Mouse (Mus musculus): ENCODE data around the gene Slc35c2. TPM values are rescaled to one million over a fixed set of nuclear protein-coding genes. Genes with fewer than 3 reads are reported as not detected.

Slc35c2 gene
- 34.0 and 38.0 TPM in 2 replicates for polyA plus RNA-seq (2014; fragmentation: Nextera tagmentation; extraction: Ambion mirVana)

GRCm38 (mm10) chr2:165287202-165287984 is at the start of gene Slc35c2:
Slc35c2 (minus strand) TSS chr2:165287869.
- H3K27me3 ChIP-seq (ENCODE audit: control insufficient read depth, insufficient read depth, low read length): no peaks in the 10 kb centered on the region
- H3K36me3 ChIP-seq (ENCODE audit: control insufficient read depth, insufficient read depth, low read length): peaks cover 38% of the 10 kb centered on the region
- H3K9ac ChIP-seq (ENCODE audit: low read length): peak within 1 kb of the TSS; percentile 84
- no peaks in the 10 kb centered on the region for H3K9me3 ChIP-seq (ENCODE audit: control insufficient read depth, low read length)
- peak within 1 kb of the TSS; percentile 30 to 48; a peak in 2 of 4 replicates for H3K27ac ChIP-seq (replicated peaks in 1 of 2; ENCODE audit: control insufficient read depth in 1 of 2, insufficient read depth in 1 of 2, low read depth in 2 of 2, low read length in 2 of 2)
- peak within 1 kb of the TSS; percentile 66 to 75 for H3K4me3 ChIP-seq (ENCODE audit: control insufficient read depth in 1 of 2, insufficient read depth in 1 of 2, low read depth in 1 of 2, low read length in 2 of 2)
- H3K4me2 ChIP-seq (ENCODE audit: low read length): peak within 1 kb of the TSS; percentile 95
- peaks cover 6 to 9% of the 10 kb centered on the region in 2 experiments for H3K4me1 ChIP-seq (ENCODE audit: control insufficient read depth in 2 of 2, insufficient read depth in 2 of 2, low read length in 2 of 2)
- WGBS: under 1% methylated on average over 49 of the region's 49 CpGs
- peak; percentile 78 for ATAC-seq (ENCODE audit: insufficient number of reproducible peaks, insufficient read depth, low FRiP score, low read depth)

GRCm38 (mm10) chr2:165337191-165337590 is 49.5 kb upstream of the Slc35c2 start:
- 27% methylated on average over 3 of the region's 3 CpGs for WGBS
- no peak for ATAC-seq (ENCODE audit: insufficient number of reproducible peaks, insufficient read depth, low FRiP score, low read depth)
- H3K4me2 ChIP-seq (ENCODE audit: low read length): no peak overlapping the region

GRCm38 (mm10) chr2:165332610-165333210 is 45.0 kb upstream of the Slc35c2 start:
- Histone ChIP-seq H3K27ac (replicated peaks in 1 of 2; ENCODE audit: control insufficient read depth in 1 of 2, insufficient read depth in 1 of 2, low read depth in 2 of 2, low read length in 2 of 2) (no peak overlapping the region), H3K4me1 (ENCODE audit: control insufficient read depth in 2 of 2, insufficient read depth in 2 of 2, low read length in 2 of 2) (no peaks in the 10 kb centered on the region; a peak in 1 of 4 replicates), H3K36me3 (ENCODE audit: control insufficient read depth, insufficient read depth, low read length) (no peaks in the 10 kb centered on the region), H3K4me2 (ENCODE audit: low read length) (no peak overlapping the region), H3K9me3 (ENCODE audit: control insufficient read depth, low read length) (peaks cover 7% of the 10 kb centered on the region), H3K4me3 (ENCODE audit: control insufficient read depth in 1 of 2, insufficient read depth in 1 of 2, low read depth in 1 of 2, low read length in 2 of 2) (no peak overlapping the region), H3K27me3 (ENCODE audit: control insufficient read depth, insufficient read depth, low read length) (no peaks in the 10 kb centered on the region), H3K9ac (ENCODE audit: low read length) (no peak overlapping the region)
- no peak for ATAC-seq (ENCODE audit: insufficient number of reproducible peaks, insufficient read depth, low FRiP score, low read depth)
- WGBS: 55% methylated on average over 14 of the region's 14 CpGs

More at GRCm38 (mm10) chr2:165337191-165337590, 49.5 kb upstream of the Slc35c2 start:
- H3K4me1 ChIP-seq (ENCODE audit: control insufficient read depth in 2 of 2, insufficient read depth in 2 of 2, low read length in 2 of 2): no peaks in the 10 kb centered on the region
- no peak overlapping the region for H3K9ac ChIP-seq (ENCODE audit: low read length)
- no peaks in the 10 kb centered on the region for H3K9me3 ChIP-seq (ENCODE audit: control insufficient read depth, low read length)
- H3K36me3 ChIP-seq (ENCODE audit: control insufficient read depth, insufficient read depth, low read length): no peaks in the 10 kb centered on the region
- no peaks in the 10 kb centered on the region for H3K27me3 ChIP-seq (ENCODE audit: control insufficient read depth, insufficient read depth, low read length)
- no peak overlapping the region for H3K4me3 ChIP-seq (ENCODE audit: control insufficient read depth in 1 of 2, insufficient read depth in 1 of 2, low read depth in 1 of 2, low read length in 2 of 2)
- no peak overlapping the region for H3K27ac ChIP-seq (replicated peaks in 1 of 2; ENCODE audit: control insufficient read depth in 1 of 2, insufficient read depth in 1 of 2, low read depth in 2 of 2, low read length in 2 of 2)

- Histone ChIP-seq H3K9me3 (ENCODE audit: control insufficient read depth, low read length) (peaks cover 7% of the 10 kb centered on the region), H3K4me2 (ENCODE audit: low read length) (no peak overlapping the region), H3K4me1 (ENCODE audit: control insufficient read depth in 2 of 2, insufficient read depth in 2 of 2, low read length in 2 of 2) (peaks cover 8 to 17% of the 10 kb centered on the region in 2 experiments), H3K4me3 (ENCODE audit: control insufficient read depth in 1 of 2, insufficient read depth in 1 of 2, low read depth in 1 of 2, low read length in 2 of 2) (no peak overlapping the region), H3K36me3 (ENCODE audit: control insufficient read depth, insufficient read depth, low read length) (no peaks in the 10 kb centered on the region), H3K9ac (ENCODE audit: low read length) (no peak overlapping the region), H3K27ac (replicated peaks in 1 of 2; ENCODE audit: control insufficient read depth in 1 of 2, insufficient read depth in 1 of 2, low read depth in 2 of 2, low read length in 2 of 2) (no peak overlapping the region), H3K27me3 (ENCODE audit: control insufficient read depth, insufficient read depth, low read length) (no peaks in the 10 kb centered on the region)
- ATAC-seq (ENCODE audit: insufficient number of reproducible peaks, insufficient read depth, low FRiP score, low read depth): no peak
- 9% methylated on average over 3 of the region's 3 CpGs for WGBS
Measured at GRCm38 (mm10) chr2:165329703-165330102, 42.0 kb upstream of the Slc35c2 start.

- Histone ChIP-seq H3K36me3 (ENCODE audit: control insufficient read depth, insufficient read depth, low read length) (no peaks in the 10 kb centered on the region), H3K27ac (replicated peaks in 1 of 2; ENCODE audit: control insufficient read depth in 1 of 2, insufficient read depth in 1 of 2, low read depth in 2 of 2, low read length in 2 of 2) (no peak overlapping the region), H3K4me2 (ENCODE audit: low read length) (no peak overlapping the region), H3K9ac (ENCODE audit: low read length) (no peak overlapping the region), H3K4me3 (ENCODE audit: control insufficient read depth in 1 of 2, insufficient read depth in 1 of 2, low read depth in 1 of 2, low read length in 2 of 2) (no peak overlapping the region), H3K27me3 (ENCODE audit: control insufficient read depth, insufficient read depth, low read length) (no peaks in the 10 kb centered on the region), H3K9me3 (ENCODE audit: control insufficient read depth, low read length) (peaks cover 7% of the 10 kb centered on the region), H3K4me1 (ENCODE audit: control insufficient read depth in 2 of 2, insufficient read depth in 2 of 2, low read length in 2 of 2) (peaks cover 8 to 17% of the 10 kb centered on the region in 2 experiments)
- no peak for ATAC-seq (ENCODE audit: insufficient number of reproducible peaks, insufficient read depth, low FRiP score, low read depth)
- 54% methylated on average over 5 of the region's 5 CpGs for WGBS
Measured at GRCm38 (mm10) chr2:165328746-165329145, 41.1 kb upstream of the Slc35c2 start.

- Histone ChIP-seq H3K27ac (replicated peaks in 1 of 2; ENCODE audit: control insufficient read depth in 1 of 2, insufficient read depth in 1 of 2, low read depth in 2 of 2, low read length in 2 of 2) (no peak overlapping the region), H3K9ac (ENCODE audit: low read length) (peak overlapping the region; percentile 72), H3K27me3 (ENCODE audit: control insufficient read depth, insufficient read depth, low read length) (no peaks in the 10 kb centered on the region), H3K4me3 (ENCODE audit: control insufficient read depth in 1 of 2, insufficient read depth in 1 of 2, low read depth in 1 of 2, low read length in 2 of 2) (peak overlapping the region in 1 of 2 experiments; percentile 68; a peak in 2 of 4 replicates), H3K4me2 (ENCODE audit: low read length) (peak overlapping the region; percentile 97), H3K4me1 (ENCODE audit: control insufficient read depth in 2 of 2, insufficient read depth in 2 of 2, low read length in 2 of 2) (peaks cover 8 to 17% of the 10 kb centered on the region in 2 experiments), H3K36me3 (ENCODE audit: control insufficient read depth, insufficient read depth, low read length) (no peaks in the 10 kb centered on the region), H3K9me3 (ENCODE audit: control insufficient read depth, low read length) (peaks cover 7% of the 10 kb centered on the region)
- WGBS: 35% methylated on average over 7 of the region's 7 CpGs
- no peak for ATAC-seq (ENCODE audit: insufficient number of reproducible peaks, insufficient read depth, low FRiP score, low read depth)
Measured at GRCm38 (mm10) chr2:165327386-165327785, 39.7 kb upstream of the Slc35c2 start.

GRCm38 (mm10) chr2:165326304-165327190 is 38.9 kb upstream of the Slc35c2 start, which contains the start of gene Elmo2:
Elmo2 (minus strand) TSS chr2:165326479.
- Histone ChIP-seq H3K4me3 (ENCODE audit: control insufficient read depth in 1 of 2, insufficient read depth in 1 of 2, low read depth in 1 of 2, low read length in 2 of 2) (peak within 1 kb of the TSS; percentile 68 to 97), H3K4me1 (ENCODE audit: control insufficient read depth in 2 of 2, insufficient read depth in 2 of 2, low read length in 2 of 2) (peaks cover 15 to 24% of the 10 kb centered on the region in 2 experiments), H3K36me3 (ENCODE audit: control insufficient read depth, insufficient read depth, low read length) (no peaks in the 10 kb centered on the region), H3K27ac (replicated peaks in 1 of 2; ENCODE audit: control insufficient read depth in 1 of 2, insufficient read depth in 1 of 2, low read depth in 2 of 2, low read length in 2 of 2) (peak within 1 kb of the TSS; percentile 30 to 51; a peak in 3 of 4 replicates), H3K9ac (ENCODE audit: low read length) (peak within 1 kb of the TSS; percentile 85), H3K4me2 (ENCODE audit: low read length) (peak within 1 kb of the TSS; percentile 97), H3K27me3 (ENCODE audit: control insufficient read depth, insufficient read depth, low read length) (no peaks in the 10 kb centered on the region), H3K9me3 (ENCODE audit: control insufficient read depth, low read length) (peaks cover 7% of the 10 kb centered on the region)
- ATAC-seq (ENCODE audit: insufficient number of reproducible peaks, insufficient read depth, low FRiP score, low read depth): peak; percentile 99
- 0% methylated on average over 50 of the region's 55 CpGs for WGBS

Data from heart, embryonic 14.5 days (tissue).